Mouse (Mus musculus): ENCODE results near the gene Sbk1. TPM values are rescaled to one million over a fixed set of nuclear protein-coding genes. Genes with fewer than 3 reads are reported as not detected.
"Not testable (repeated sequence)": the region's sequence is repeated elsewhere in the genome, so short reads cannot be mapped to it uniquely, and the experiment has no call there.

Gene Sbk1
- polyA plus RNA-seq, 1 experiment from 2014 or later = 17.9 TPM

DNA sequence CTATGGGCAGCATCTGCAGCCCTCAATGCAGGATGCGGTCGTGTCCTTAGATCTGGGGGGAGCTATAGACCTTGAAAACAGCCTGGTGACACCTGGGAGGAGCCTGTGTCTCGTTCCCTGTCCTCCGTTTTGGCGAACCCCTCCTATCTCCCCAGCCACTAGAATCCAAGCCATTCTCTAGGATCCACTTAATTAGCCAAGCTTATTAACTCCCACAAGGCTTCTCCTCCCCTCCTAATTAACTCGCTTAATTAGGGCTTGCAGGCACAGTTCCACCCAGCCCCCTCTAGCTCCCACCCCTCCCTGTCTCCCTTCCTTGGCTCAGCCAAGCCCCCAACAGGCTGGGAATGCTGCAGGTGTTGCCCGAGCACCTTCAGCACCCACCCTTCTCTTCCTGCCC, 8.5 kb upstream of the Sbk1 start:
- no peak for DNase-seq (ENCODE audit: low spot score)

DNA sequence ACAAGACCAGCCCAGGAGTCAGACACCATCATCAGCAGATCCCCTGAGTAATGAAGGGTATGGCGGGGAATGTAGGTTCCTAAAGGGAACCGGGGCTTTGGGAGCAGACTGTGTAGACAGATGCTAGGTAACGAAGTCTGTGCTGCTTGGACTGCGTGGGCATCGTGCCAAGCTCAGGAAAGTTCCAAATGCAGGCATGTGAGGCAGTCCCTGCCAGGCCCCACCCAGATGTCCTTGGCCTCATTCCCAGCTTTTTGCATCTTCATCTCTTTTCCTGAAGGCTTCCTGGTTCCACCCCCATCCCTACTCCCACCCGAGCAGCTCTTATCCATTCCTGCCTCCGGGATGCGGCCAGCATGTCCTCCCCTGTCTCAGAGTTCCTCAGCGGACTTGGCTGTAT, 6.5 kb upstream of the Sbk1 start:
- DNase-seq (ENCODE audit: low spot score) = no peak

DNA sequence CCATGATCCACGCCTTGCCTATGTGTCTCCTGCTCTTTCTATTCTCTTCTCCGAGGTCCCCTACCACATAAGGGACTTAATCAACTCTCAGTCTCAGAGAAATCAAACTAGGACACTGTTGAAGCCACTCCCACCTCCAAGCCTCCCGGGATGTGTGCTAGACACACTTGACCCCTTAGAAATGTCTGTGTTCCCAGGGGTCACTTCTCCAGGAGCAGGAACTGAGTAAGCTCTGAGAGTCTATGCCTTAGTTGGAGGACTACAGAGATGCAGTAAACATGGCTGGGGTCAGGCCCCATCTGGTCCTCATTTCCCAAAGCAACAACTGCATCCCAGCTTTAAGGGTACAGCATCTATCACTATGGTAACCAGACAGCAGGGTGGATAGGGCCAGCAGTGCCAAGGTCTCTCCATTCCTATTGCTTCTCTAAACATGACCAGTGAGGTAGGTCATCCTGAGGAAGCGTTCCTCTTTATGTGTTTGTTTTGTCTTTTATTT, 6.0 kb upstream of the Sbk1 start:
- no peak for DNase-seq (ENCODE audit: low spot score)

DNA sequence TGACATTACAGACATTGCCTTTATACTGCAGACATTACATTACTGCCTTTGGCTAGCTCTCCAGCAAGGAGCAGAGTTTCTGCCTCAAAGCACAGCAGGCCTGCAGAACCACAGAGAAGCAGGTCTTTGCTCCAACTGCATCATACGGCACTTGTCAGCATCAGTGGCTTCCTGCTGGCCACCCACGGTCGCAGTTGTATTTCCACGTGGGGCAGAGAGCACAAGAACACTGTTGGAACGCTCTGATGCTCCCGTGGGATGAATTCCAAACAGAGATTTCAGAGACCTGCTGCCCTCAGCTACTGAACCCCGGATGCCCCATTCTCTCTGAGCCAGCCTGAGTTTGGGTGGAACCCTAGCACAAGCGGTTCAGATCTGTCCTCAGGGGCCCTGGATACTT, 4.8 kb upstream of the Sbk1 start:
- no peak for DNase-seq (ENCODE audit: low spot score)

DNA sequence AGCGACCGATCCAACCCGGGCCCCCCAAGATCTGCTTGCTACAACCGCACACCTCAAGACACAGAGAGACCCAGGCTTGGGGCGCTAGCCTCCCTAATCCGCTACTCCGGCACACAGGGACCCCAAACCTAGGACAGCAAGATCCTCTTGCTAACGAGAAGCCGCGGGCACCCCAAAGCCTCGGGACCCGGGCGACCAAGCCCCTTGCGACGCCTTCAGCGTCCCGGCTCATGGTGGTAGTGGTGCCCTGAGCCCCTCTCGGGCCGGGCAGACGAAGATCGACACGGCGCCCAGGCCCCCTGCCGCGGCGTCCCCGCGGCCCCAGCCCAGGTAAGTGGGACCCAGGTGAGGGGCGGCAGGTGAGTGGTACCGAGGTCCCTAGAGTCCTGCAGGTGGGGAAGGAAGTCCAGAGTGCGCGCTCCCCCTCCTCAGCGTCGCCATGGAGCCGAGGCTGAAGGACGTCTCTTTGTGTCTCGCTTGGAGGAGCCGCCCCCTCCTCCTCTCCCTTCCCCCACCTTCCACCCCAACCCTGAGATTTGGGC, 422 bp downstream of the Sbk1 start:
- DNase-seq (ENCODE audit: low spot score) = no peak

DNA sequence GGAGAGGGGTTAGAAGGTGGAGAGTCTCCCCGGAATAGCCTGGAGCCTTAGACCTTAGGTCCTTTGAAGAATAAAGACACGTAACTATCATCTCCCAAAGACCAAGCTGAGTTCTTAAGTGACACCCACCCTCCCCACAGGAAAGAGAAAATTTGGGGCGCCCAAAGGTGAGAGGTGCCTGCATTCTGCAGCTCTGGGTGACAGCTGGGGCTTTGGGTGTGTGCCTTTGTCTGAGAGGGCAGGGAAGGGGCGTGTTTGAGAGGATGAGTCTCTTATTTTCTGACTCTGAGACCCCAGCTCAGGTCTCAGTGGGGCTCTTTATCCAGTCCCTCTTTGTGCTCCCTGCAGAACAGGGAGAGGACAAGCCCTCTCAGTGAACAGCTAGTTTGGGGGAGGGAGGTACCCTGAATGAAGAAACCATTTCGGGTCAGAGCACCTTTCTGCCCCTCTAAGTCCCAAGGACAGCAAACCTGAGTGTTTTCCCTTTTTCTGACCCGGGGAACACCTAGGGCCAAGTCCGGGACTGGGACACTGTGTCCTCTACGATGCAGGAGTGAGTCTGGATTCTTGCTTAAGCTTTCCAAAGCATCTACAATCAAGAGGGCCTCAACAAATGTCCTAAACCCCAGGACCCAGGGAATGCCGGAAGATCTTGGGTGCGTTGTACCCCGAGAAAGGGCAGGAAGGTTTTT, 1.1 kb downstream of the Sbk1 start:
- peak; percentile 69 for DNase-seq (ENCODE audit: low spot score)

DNA sequence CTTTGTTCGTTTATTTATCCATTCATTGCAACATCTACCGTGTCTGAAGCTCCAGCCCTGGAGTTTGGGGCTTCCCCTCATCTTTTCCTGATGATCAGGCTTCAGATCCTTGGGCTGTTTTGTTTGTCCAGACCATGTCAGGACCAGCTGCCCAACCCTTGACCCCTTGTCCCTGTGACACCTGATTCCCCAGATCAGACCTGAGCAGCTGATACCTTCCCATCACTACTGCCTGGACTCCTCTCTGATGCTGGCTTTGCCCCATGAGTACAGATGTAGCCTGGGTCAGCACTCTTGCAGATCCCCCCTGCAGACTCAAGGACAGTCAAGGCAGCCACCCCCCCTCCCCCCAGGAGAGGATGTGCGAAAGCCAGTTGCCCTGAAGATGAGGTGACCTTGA, 1.7 kb downstream of the Sbk1 start:
- no peak for DNase-seq (ENCODE audit: low spot score)

DNA sequence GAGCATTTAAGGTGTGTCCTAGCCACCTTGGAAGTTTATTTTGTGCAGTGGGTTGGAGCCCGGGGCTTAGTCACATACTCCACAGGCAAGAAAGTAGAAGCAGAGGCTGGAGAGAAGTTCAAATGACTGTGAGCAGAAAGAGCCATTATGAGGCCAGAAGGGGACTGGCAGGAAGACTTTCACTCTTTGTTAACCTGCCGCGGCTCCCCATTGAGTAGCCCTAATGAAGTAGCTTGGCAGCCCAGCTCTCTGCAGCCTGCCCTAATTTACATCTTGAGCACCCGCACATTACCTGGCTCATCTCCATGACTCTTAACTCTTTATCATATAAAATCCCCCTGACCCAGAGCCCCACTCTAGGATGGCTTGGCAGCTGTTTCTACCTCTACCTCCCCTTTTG, 2.2 kb downstream of the Sbk1 start:
- DNase-seq (ENCODE audit: low spot score) = no peak

DNA sequence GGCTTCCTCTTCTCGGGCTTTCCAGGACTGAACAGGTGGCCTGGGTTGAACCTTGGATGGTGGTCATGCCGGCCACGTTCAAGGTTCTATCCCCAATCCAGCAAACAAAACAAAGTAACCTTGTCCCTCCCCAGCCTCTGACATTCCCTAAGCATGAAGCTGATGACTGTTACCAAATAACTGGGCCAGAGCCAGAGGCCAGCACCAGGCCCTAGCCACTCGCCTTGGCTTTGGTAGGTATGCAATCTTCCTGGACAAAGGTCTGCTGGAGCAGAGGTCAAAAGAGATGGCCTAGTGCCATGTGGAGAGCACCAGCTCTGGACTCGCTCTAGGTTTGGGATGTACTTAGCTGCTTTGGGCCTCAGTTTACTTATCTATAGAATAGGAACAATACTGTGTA, 3.3 kb downstream of the Sbk1 start:
- no peak for DNase-seq (ENCODE audit: low spot score)

DNA sequence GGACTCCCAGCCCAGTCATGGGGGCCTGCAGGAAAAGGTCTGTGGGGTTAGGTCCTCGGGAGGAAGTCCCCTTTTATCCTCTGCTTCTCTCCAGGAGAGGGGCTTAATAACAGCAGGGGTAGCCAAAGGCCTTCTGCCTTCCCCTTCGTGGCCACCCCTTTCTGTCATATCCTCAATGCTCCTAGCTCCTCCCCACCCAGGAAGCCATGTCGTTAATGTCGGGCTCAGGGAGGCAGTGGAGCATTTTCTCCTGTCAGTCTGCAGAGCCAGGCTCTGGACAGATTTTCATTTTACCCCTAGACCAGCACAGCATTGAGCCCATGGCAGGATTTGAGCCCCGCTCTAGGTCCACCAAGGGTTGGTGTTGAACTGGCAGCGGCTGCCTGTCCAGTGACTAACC, 3.9 kb downstream of the Sbk1 start:
- no peak for DNase-seq (ENCODE audit: low spot score)

DNA sequence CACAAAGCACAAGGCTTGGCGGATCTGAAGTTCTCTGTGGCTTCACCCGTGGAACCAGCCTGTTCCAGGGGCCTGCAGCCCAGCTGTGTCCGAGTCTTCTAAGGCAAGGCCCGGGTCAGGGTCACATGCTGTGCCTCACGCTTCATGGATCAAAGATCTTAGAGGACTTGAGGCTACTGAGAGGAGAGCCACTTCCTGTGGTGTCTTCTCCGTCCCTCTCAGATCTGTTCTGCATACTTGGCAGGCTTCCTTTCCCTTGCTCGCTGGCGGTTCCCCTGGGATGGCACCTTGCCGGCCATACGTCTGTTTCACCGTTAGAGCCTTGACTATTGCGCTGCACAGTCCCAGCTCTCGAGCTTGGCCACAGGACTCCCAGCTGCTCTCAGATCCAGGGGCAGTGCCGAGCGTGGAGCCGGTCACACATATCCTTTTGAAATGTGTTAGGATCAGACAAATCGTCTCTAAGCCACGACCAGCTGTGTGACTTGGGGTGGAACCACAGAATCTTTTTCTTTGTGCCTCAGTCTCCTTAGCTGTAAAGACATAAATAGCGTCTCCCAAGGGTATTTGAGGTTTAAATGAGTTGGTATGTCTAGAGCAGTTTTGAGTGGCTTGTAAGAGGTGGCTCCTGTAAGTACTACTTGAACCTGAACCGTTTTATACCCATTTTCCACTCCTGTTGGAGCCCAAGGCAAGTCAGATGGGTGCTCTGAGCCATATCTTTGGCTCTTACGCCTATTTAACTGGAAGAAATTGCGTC, 5.3 kb downstream of the Sbk1 start:
- DNase-seq (ENCODE audit: low spot score) = no peak

DNA sequence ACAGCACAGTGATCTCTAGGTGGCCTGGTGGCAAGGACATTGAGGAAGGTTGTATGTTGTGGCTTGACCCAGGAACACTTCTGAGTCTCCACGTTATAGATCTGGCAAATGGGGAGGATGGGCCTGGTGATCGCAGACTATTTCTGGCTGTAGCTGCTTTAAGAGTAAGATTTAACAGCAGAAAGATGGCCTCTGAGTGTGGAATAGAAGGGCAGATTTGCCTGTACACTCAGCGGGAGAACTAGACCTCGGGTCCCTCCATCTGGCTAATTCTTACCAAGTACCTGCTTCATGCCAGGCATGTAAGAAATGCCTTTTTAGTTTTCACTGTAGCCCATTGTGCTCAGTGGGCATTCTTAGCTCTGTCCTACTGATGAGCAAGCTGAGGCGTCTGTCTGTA, 6.4 kb downstream of the Sbk1 start:
- DNase-seq (ENCODE audit: low spot score) = no peak

DNA sequence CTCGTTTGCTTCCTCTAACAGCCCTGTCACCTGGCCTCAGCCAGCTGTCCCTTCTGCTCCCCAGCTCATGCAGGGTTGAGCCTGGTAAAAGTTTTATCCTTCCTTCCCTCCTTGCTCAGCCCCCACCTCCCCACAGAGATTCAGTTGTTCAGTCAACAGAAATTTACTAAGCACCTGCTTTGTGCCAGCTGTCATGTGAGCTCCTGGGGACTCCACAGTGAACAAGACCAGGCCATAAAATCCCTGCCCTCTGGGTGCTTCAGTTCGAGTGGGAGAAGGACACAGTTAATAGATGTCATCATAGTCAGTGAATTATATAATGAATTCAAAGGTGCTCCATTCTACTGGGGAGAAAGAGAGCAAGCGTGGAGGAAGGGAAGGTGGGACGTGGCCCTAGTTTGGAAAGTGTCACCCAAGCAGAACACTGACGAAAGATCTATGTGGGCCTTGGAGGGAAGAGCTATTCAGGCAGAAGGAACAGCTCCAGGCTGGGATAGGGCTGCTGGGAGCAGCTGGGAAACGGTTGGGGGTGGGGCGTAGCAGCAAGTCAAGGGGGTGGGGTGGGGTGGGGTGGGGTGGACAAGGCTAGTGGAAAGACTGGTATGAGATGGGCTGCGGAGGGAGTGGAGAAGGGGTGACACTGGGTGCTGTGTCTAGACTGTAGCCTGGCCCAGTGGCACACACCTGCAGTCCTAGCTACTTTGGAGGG, 7.5 kb downstream of the Sbk1 start:
- no peak for DNase-seq (ENCODE audit: low spot score)

DNA sequence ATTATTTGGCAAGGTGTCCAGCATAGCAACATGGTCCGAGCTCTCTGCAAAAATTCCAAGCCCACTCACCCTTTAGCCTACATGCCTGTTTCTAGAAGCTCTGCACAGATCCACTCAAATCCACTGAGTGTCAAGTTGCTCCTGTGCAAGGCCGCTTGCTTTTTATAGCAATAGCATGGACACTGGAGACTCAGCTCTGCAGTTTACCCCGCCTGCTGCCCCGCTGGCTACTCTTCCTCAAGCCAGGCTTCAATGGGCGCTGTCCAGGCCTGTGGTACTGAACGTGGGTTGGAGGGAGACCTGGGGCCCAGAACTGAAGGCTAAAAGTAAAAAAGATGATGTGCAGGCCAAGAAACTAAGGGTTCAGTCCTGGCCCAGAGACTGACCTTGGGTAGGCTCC, 8.3 kb downstream of the Sbk1 start:
- DNase-seq (ENCODE audit: low spot score) = no peak

DNA sequence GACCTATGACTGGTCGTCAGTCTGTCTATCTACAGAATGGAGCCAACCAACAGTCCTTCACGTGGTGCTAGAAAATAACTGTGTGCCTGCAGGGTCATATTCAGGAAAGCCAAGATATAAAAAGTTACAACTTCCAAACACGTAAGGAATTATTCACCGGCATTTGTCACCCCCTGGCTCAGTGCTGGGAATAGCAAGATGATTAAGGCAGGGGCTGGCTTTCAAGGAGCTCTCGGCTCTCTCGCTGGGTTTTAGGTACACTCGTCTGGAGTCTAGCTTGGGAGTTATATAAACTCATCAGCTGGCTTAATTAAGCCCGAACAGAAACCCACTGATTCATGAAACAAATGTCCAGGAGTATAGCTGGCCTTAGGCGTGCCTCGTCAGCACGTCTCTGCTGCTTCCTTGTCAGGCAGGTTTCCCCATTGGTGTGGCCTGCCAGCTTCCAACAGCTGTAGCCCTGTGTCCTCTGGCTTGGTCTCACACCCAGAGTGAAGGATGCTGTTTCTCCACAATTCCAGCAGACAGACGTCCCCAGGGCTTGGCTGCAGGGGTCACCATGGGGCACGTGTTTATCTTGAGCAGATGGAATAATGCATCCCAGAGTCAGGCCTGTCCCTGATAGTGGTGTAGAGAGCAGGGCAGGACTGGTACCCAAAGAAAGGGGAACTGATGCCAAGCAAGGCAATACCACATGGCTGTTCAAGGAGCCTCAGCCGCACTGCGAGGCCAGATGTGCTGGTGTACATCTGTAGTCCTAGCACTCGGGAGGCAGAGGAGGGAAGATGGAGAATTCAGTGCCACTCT, 9.7 kb downstream of the Sbk1 start:
- DNase-seq (ENCODE audit: low spot score) = no peak

DNA sequence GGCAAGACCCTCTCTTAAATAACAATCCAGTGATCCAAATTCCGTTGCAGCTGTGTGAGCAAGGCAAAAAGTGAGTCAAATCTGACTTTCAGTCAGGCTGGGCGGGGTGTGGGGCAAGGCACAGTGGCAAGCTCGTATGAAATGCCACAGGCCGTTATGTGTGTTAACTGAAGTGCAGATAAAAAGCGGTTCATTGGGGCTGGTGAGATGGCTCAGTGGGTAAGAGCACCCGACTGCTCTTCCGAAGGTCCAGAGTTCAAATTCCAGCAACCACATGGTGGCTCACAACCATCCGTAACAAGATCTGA, 10.2 kb downstream of the Sbk1 start:
- DNase-seq (ENCODE audit: low spot score) = not testable (repeated sequence)

DNA sequence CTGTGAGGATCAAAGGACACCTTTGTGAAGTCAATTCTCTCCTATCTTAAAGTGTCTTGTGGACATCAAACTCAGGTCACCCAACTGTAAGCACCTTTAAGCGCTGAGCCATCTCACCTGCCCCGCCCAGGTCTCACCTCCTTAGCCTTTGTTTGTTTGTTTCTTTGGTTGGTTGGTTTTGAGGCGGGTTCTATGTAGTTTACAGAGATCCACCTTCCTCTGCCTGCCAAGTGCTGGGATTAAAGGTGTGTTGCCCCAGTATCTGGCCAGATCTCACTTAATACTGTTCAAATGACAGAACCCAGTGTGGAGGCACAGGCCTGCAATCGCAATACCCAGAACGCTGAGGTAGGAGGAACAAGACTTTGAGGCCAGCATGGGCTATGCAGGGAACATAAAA, 11.6 kb downstream of the Sbk1 start:
- DNase-seq (ENCODE audit: low spot score) = no peak

DNA sequence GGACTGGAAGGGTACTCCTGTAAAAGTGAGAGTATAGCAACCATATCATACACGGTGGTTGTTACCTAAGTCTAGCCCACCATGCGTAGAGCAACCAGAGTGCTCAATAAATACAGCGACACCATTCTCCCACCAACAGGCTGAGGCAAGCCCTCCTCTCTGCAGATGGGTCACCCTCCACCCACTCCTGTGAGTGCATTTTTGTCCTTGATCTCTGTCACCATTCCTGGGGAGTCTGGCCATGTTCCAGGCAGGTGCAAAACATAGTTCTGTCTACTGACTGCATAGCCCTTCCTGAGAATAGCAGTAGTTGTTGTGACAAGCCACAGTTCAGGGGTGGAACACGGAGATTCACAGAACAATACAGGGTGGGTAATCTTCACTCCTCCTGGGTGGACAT, 12.0 kb downstream of the Sbk1 start:
- DNase-seq (ENCODE audit: low spot score) = no peak

DNA sequence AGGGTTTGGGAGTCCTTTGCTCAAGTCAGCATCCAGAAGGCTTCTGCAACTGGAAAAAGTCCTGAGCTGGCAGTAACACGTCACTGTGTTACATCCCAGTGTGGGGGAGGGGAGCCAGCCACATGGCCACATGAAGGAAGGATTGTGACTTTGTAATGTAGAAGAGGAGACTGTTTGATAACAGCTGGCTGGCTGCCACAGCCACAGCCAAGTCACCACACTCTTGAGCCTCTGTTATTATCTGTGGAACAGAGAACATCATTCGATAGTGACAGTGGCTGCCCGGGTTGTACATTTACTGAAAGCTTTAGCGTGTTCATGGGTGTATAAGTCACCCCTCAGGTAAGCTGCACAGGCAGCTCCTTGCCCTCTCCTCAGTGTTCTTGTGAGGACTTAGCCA, 12.4 kb downstream of the Sbk1 start:
- peak; percentile 68 for DNase-seq (ENCODE audit: low spot score)

DNA sequence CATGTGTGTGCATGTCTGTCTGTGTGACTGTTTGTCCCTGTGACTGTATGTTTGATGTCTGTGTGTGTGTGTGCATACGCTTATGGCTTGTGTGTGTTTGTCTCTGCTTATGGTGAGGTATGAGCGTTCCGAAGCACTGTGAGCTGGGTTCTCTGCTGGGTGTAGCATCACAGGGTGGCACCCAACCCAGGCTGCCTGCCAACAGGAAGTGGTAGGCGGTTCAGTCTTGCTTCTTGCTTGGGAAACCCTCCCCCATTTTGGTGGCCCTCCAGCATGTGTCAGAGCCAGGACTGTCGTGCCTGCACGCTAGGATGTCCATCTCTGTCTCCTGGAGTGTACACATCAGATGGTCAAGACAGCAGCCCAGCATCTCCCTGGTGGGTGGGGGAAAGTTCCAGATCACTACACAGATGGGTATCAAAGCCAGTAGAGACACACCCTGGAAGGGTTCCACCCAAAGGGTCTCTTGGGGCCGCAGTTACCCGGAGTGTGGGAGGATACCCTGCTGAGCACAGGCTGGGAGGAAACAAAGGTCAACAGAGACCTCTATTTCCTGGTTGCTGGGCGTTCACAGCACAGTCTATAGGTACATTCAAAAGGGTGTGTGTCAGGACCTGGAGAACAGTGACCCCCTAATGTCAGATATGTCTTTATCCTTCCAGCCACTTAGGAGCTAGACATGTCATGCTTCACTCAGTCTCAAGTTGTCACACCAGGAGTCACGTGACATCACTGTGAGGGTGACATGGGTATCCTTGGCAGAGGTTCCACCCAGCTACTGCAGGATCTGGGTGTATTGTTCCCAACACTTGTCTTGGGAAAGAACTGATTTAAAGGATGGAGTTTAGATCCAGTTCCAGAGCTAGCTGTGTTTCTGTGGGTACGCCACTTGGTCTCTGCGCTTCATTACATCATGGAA, 13.1 kb downstream of the Sbk1 start:
- peak; percentile 85 for DNase-seq (ENCODE audit: low spot score)

All from thymus, postnatal 0 days (tissue).